25 mouse cellular contexts compared by ENCODE assay signal in genomic region chr1:194302775-194303174, GRCm38 (mm10).
"Had no signal": no experiment of that assay in that cellular context is flagged by ENCODE, and none has a peak within 500 bp of the region (broad histone marks: within the 10 kb centered on the region; RNA-seq: fewer than 3 reads in every experiment).

No protein-coding gene starts in this region.

- H3K27me3 ChIP-seq: limb, embryonic 12.5 days; limb, embryonic 15.5 days; lung, embryonic 15.5 days; midbrain, embryonic 12.5 days; midbrain, embryonic 15.5 days; neural tube, embryonic 12.5 days; neural tube, embryonic 15.5 days had no signal

- DNase-seq: kidney, adult 2 months; kidney, postnatal 25 days; layer of hippocampus, adult 9-11 months; liver, postnatal 0 days; lung, postnatal 10 days; lung, postnatal 36 days; right cerebral cortex, adult 18-20 months; right cerebral cortex, postnatal 14 days; right cerebral cortex, postnatal 4 days; thymus, adult 2 months; thymus, postnatal 14 days; thymus, postnatal 4 days had no signal

- H3K9me3 ChIP-seq: limb, embryonic 12.5 days; limb, embryonic 15.5 days; lung, embryonic 15.5 days; megakaryocyte, embryonic 14.5 days; midbrain, embryonic 12.5 days; midbrain, embryonic 15.5 days; neural tube, embryonic 12.5 days; neural tube, embryonic 15.5 days had no signal

- H3K4me3 ChIP-seq: layer of hippocampus, adult 2 months; limb, embryonic 12.5 days; limb, embryonic 15.5 days; lung, embryonic 15.5 days; midbrain, embryonic 12.5 days; midbrain, embryonic 15.5 days; neural tube, embryonic 12.5 days; neural tube, embryonic 15.5 days had no signal

- H3K4me2 ChIP-seq: limb, embryonic 12.5 days; limb, embryonic 15.5 days; liver, embryonic 11.5 days; lung, embryonic 15.5 days; midbrain, embryonic 12.5 days; midbrain, embryonic 15.5 days; neural tube, embryonic 12.5 days; neural tube, embryonic 15.5 days had no signal

- ATAC-seq: liver, postnatal 0 days; midbrain, embryonic 15.5 days had no signal

- H3K36me3 ChIP-seq: limb, embryonic 12.5 days; limb, embryonic 15.5 days; lung, embryonic 15.5 days; midbrain, embryonic 12.5 days; midbrain, embryonic 15.5 days; neural tube, embryonic 12.5 days; neural tube, embryonic 15.5 days had no signal

- H3K9ac ChIP-seq: limb, embryonic 12.5 days; limb, embryonic 15.5 days; liver, embryonic 14.5 days; liver, postnatal 0 days; lung, embryonic 15.5 days; midbrain, embryonic 12.5 days; midbrain, embryonic 15.5 days; neural tube, embryonic 12.5 days; neural tube, embryonic 15.5 days had no signal

- H3K4me1 ChIP-seq: limb, embryonic 12.5 days; limb, embryonic 15.5 days; lung, embryonic 15.5 days; midbrain, embryonic 12.5 days; midbrain, embryonic 15.5 days; neural tube, embryonic 12.5 days; neural tube, embryonic 15.5 days had no signal

- H3K27ac ChIP-seq: kidney, postnatal 0 days; layer of hippocampus, adult 2 months; limb, embryonic 12.5 days; limb, embryonic 15.5 days; liver, embryonic 14.5 days; lung, embryonic 15.5 days; midbrain, embryonic 12.5 days; midbrain, embryonic 15.5 days; neural tube, embryonic 12.5 days; neural tube, embryonic 15.5 days; stomach, postnatal 0 days had no signal
